Mouse (Mus musculus) brain, embryonic 18.5 days (tissue): Measurements from ENCODE around the gene Cngb1.
"Not testable (repeated sequence)": the region's sequence is repeated elsewhere in the genome, so short reads cannot be mapped to it uniquely, and the experiment has no call there.

ENCODE experiments used
- DNase-seq: peaks from one replicate; pipeline ENCODE4 v3.0.0-alpha.2; 2012; ENCODE audit warnings: low read depth, low spot score

The Cngb1 gene

GRCm38 (mm10) chr8:95249847-95250246, 56.5 kb downstream of the Cngb1 start:
- DNase-seq, result no peak

- DNase-seq, result no peak
These were observed 59.1 kb downstream of the Cngb1 start for GRCm38 (mm10) chr8:95247277-95247676.

GRCm38 (mm10) chr8:95245180-95245579, 61.2 kb downstream of the Cngb1 start:
- DNase-seq, result peak; percentile 69

- no peak for DNase-seq
These were observed 62.5 kb downstream of the Cngb1 start for GRCm38 (mm10) chr8:95243853-95244252.

- DNase-seq, result peak; percentile 77
These were observed 63.4 kb downstream of the Cngb1 start for GRCm38 (mm10) chr8:95242826-95243571.

GRCm38 (mm10) chr8:95242099-95242825, 64.1 kb downstream of the Cngb1 start:
- no peak for DNase-seq

GRCm38 (mm10) chr8:95235683-95236082, 70.7 kb downstream of the Cngb1 start:
- no peak for DNase-seq

GRCm38 (mm10) chr8:95230086-95230485, 76.3 kb downstream of the Cngb1 start:
- not testable (repeated sequence) for DNase-seq

GRCm38 (mm10) chr8:95227151-95227468, 79.3 kb downstream of the Cngb1 start:
- DNase-seq, result no peak

GRCm38 (mm10) chr8:95226251-95227150, 79.9 kb downstream of the Cngb1 start:
- DNase-seq, result no peak

- no peak for DNase-seq
These were observed 82.4 kb downstream of the Cngb1 start for GRCm38 (mm10) chr8:95223969-95224368.

GRCm38 (mm10) chr8:95221045-95221444, 85.3 kb downstream of the Cngb1 start:
- no peak for DNase-seq

- DNase-seq, result no peak
These were observed 85.8 kb downstream of the Cngb1 start for GRCm38 (mm10) chr8:95220571-95220998.

GRCm38 (mm10) chr8:95219623-95220022, 86.8 kb downstream of the Cngb1 start:
- no peak for DNase-seq

GRCm38 (mm10) chr8:95215709-95216360, 90.5 kb downstream of the Cngb1 start:
- DNase-seq, result no peak

GRCm38 (mm10) chr8:95209924-95210323, 96.5 kb downstream of the Cngb1 start:
- DNase-seq, result no peak

GRCm38 (mm10) chr8:95205946-95206345, 100.4 kb downstream of the Cngb1 start:
- no peak for DNase-seq

- peak; percentile 39 for DNase-seq
These were observed 102.4 kb downstream of the Cngb1 start for GRCm38 (mm10) chr8:95204039-95204380.

GRCm38 (mm10) chr8:95203326-95204038, 102.9 kb downstream of the Cngb1 start:
- DNase-seq, result no peak

GRCm38 (mm10) chr8:95202649-95203275, 103.6 kb downstream of the Cngb1 start, which contains the start of gene Kifc3:
Kifc3 (minus strand) TSS chr8:95202812.
- DNase-seq, result no peak
